Mouse (Mus musculus) small intestine, adult 2 months (tissue): ENCODE data around the gene Arr3.

Source experiments
- CTCF ChIP-seq: fragments of 200-500 bp; IDR thresholded peaks from 2 replicates; pipeline ENCODE4 v1.5.1; 2012; ENCODE audit warnings: low read depth, mild to moderate bottlenecking, control low read depth, inconsistent platforms, low read length, moderate library complexity, mixed read lengths; ENCODE audit not compliant: insufficient replicate concordance, insufficient read length; ENCODE audit errors: extremely low read depth
- POLR2A ChIP-seq: fragments of 200-500 bp; IDR thresholded peaks from 2 replicates; pipeline ENCODE4 v1.6.1; 2012; ENCODE audit warnings: low read depth, mild to moderate bottlenecking, control low read depth, inconsistent platforms, low read length, moderate library complexity

DNA sequence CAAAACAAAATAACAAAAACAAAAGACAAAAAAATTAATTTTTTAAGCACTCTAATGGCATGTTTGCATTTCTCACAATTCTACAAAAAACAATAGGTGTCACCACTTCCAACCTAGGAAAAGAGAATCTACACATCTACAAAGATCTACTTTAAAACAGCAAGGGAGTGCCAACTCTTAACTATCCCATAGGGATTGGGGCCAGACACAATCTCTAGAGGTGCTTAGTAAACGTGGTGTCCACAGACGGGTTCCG is 20.2 kb downstream of the Arr3 start, which contains the start of gene Kif4:
- no peak for TF ChIP-seq CTCF
- no peak for TF ChIP-seq POLR2A
